Mouse (Mus musculus) right cerebral cortex, postnatal 25 days (tissue): ENCODE data around the gene Map7d2.

Experiments
- DNase-seq: peaks from one replicate; pipeline ENCODE4 v3.0.0; 2022

Gene Map7d2

DNA sequence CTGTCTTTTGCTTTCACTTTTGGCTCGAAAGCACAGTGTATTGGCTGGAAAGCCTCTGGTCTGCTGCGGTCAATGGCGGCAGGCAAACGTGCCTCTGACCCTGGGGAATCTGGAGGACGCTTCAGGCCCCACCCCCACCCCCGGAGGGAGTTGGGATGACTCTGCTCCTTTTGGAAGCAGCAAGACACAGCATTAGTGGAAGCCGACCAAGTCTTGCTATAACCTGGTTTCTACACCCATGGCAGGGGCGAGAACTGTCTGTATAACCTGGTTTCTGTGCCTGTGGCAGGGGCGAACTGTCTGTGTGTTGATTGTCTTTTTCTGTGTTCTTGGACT lies 96.3 kb downstream of the Map7d2 start:
- DNase-seq, result no peak

DNA sequence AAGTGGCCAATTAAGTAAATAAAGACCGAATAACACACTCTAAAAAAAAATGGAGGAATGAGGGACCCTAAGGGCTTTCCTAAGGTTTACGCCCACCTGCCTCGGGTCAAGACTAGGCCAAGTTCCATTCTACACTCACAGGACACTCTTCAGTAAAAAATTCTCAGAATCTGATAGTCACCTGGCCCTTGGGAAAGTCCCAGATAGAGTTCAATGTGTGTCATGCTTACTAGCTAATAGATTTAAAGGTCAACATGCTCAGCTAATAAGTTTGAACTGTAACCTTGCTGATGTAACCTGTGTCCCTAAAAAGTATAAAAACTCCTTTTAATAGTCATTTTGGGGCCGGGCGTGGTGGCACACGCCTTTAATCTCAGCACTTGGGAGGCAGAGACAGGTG lies 101.2 kb downstream of the Map7d2 start:
- no peak for DNase-seq

DNA sequence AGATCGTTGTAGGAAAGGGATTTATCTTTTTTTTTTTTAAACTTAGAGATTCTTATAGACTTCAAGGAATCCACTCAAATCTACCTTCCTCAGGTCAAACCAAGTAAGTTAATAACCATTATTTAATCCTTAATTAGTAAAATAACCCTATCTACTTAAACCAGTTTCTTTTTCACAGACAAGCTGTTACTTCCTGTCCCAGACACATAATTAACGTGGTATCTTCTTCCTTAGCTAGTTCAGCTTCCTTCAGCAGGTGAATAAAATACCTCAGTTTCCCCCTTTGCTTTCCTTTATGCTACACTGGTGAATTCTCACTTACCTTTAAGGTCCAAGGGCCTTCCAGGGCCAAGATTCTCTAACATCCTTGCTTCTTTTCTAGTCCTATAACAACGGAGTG lies 107.4 kb downstream of the Map7d2 start:
- no peak for DNase-seq

DNA sequence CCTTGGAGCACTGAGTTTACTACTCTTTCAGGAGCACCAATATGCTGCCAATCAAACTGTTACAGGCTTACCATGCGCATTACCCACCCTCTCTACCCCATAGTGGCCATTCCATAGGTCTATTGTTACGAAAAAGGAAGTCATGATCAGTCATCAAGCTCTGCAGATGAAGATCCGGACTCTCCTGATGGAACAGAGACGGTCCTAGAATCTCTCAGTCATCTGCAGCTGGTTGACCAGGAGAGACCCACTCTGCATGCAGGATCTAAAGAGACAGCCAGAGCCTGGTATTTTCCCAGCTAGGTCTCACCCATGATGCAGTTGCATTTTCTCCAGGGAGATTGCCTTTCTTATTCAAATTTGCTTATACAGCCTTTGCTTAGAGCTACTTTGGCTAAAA lies 108.3 kb downstream of the Map7d2 start:
- no peak for DNase-seq

DNA sequence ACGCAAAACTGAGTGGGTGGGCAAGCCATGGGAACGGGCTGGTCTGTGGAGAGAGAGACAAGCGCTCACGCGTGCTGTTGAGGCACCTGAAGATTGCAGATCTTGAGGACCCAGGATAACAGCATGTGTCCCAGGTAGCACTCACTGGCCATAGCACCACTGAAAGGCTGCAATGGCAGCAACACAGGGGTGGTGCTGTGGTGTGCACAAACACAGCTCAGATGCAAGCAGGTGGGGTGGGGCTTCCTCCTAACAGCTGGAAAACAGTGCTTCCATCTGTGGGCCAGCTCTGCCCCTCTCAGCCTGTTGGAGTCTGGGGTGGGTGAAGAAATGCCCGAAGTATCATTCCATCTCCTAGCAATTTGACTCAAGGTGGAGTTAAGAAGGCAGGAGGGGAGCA lies 112.0 kb downstream of the Map7d2 start, which contains the start of gene Bclaf3:
Gene Bclaf3, plus strand, starts transcription at position 301 of the 400 bp plus-strand sequence.
- no peak for DNase-seq

DNA sequence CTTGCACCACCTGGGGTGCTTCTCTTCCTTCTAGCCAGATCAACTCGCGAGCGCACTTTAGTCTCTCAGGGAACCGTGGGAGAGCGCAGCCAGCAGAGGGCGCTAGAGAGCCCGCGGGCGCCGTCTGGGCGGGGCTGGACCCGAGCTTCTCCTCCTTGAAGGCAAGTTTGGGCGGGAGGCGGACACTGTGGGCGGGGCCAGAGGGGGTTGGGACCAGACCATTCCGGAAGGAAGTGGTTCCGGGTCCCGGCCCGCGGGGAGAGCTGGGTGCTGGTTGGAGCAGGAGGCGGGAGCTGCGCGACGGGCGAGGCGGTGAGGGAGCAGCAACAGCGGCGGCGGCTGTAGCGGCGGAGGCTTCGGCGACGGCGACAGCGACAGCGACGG lies 118.0 kb downstream of the Map7d2 start:
- peak; percentile 91 for DNase-seq

DNA sequence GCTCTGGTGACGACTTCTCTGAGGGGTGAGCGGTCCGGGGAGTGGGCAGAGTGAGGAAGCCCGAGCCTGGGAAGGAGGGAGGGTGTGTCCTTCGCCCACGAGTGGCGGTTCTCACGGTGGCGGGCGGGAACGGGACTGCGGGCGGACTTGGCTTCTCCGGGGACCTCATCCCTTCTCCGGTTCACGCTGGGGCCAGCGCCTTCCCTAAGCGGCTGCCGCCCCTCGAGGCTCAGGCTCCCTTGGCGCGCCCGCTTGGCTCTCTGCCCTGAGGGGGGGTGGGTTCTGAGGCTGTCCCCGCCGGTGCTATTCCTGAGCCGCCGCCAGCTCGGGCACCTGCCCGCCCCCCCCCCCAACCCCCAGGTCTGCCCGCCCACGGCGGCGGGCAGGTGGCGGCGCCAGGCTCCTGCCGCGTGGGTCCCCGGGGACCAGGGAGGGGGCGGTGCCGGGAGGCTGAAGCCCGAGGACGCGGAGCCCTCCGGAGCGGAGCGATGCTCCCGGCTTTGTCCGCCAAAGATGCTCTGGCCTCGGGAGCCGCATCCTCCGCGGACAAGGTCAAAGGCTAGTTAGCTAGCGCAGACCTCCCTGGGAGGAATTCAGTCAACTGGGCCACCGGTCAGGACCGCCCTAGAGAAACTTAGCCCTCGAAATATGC lies 118.6 kb downstream of the Map7d2 start:
- DNase-seq, result peak; percentile 8

DNA sequence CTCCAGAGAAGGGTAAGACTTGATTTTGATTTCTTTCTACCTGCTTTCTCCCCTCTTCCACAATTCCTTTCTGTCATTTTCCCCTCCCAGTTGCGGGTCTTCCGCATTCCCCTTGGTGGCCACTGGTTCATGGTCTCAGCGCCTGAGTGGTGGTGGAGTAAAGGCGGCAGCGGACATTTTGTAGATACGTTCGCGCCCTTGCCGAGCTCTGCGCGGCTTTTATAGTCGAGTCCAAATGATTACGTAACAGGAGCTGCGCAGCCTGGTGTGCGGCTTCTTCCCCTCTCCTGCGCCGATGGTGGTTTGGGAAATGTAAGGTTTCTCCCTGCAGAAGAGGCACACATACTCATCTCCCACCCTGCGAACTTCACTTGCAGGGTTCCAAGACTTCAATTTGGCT lies 127.6 kb downstream of the Map7d2 start:
- DNase-seq, result no peak

DNA sequence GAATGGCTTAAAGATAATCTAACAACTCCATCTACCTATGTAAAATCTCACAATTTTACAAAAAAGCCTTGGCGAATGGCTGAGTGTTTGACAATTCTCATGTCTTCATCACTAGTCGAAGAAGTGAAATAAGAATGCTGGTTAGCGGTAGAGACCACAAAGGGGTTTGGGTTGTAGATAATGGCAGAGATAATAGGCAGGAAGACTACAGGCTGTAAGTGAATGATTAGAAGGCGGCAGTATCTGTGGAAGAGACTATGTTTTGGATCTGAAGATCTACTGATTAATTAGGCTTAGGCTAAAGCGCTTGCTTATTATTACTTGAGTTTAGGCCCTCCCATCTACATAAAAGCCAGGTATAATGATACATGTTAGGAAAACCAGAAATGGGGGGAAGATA lies 132.7 kb downstream of the Map7d2 start:
- DNase-seq, result no peak
